Mouse (Mus musculus) heart, embryonic 10.5 days (tissue): ENCODE measurements at regions not wholly inside any gene's neighbourhood (a gene's known extent, or its start where the extent isn't known, plus 50 kb on each side); places are given as distances from the start of the nearest gene placed in this dataset.

Experiments used
- DNase-seq: peaks from one replicate; pipeline ENCODE4 v3.0.0-alpha.2; 2017; ENCODE audit warnings: low spot score
- H3K27ac ChIP-seq: fragments of 300-500 bp; sonication (generic); 2 replicates; pipeline ENCODE4 v1.5.1; 2016; ENCODE audit warnings: mild to moderate bottlenecking
- H3K27me3 ChIP-seq: fragments of 300-500 bp; sonication (generic); 2 replicates; pipeline ENCODE4 v1.6.1; 2016; ENCODE audit warnings: mild to moderate bottlenecking; ENCODE audit not compliant: poor library complexity, insufficient read depth, severe bottlenecking
- H3K36me3 ChIP-seq: fragments of 300-500 bp; sonication (generic); 2 replicates; pipeline ENCODE4 v1.6.1; 2016; ENCODE audit warnings: mild to moderate bottlenecking, moderate library complexity
- H3K4me1 ChIP-seq: fragments of 300-500 bp; sonication (generic); 2 replicates; pipeline ENCODE4 v1.6.1; 2016; ENCODE audit warnings: mild to moderate bottlenecking
- H3K4me3 ChIP-seq: fragments of 300-500 bp; sonication (generic); 2 replicates; pipeline ENCODE4 v1.5.1; 2016; ENCODE audit warnings: mild to moderate bottlenecking, moderate library complexity
- H3K9me3 ChIP-seq: fragments of 300-500 bp; sonication (generic); 2 replicates; pipeline ENCODE4 v1.6.1; 2016; ENCODE audit warnings: mild to moderate bottlenecking, moderate library complexity
- WGBS: fragments of 180-500 bp; shearing (Covaris S2); methylation state at CpG from one replicate; pipeline ENCODE4 v1.1.7; 2016; 5-methylcytosine and 5-hydroxymethylcytosine counted together

DNA sequence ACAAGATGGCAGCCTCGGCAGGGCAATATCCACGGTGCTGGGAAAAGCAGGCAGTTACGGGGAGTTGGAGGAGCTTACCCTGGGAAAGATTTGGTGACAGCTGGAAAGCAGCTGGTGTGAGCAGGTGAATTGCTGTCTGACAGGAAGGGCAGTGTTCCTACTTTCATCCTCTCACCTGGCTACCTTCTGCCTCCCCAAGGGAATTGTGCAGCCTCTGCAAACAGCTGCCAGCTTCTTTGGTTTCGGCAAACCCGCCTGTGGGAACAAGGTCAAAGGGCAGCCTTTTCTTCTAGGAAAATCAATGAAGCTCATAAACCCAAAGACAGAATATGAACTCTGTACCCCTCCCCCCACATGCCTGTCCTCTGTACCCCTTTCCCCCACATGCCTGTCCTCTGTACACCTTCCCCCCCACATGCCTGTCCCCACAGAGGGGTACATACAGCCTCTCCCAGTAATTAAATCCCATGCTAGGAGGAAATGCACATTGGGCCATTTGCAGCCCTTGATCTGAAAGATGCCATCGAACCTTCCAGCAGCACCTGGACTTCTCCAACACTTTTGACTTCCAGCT, 102.3 kb upstream of the Xylt1 start:
- Histone ChIP-seq H3K4me1 (no peaks in the 10 kb centered on the region), H3K27me3 (no peaks in the 10 kb centered on the region), H3K36me3 (no peaks in the 10 kb centered on the region), H3K4me3 (no peak overlapping the region), H3K27ac (no peak overlapping the region), H3K9me3 (no peaks in the 10 kb centered on the region)
- 74% methylated on average over 6 of the region's 6 CpGs for WGBS
- DNase-seq: no peak

DNA sequence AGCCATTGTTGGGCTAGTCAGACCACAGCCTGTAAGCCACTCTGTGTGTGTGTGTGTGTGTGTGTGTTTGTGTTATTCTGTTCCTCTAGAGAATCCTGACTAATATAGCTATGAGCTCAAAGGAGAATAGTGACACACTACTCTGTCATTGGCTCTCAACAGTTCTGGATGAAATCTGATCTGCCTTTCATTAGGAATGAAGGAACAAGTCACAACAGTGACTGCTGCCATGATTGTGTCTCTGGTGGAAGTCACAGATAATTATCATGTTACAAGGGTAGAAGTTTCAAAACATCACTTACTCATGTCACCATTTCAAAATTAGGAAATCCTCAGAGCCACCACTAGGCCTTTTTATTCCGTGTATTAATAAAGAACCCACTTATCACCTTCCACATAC, 98.6 kb upstream of the Xylt1 start:
- no peak overlapping the region for H3K4me3 ChIP-seq
- H3K9me3 ChIP-seq: no peaks in the 10 kb centered on the region
- H3K36me3 ChIP-seq: no peaks in the 10 kb centered on the region
- DNase-seq: no peak
- 73% methylated on average over 1 of the region's 1 CpGs for WGBS
- H3K27me3 ChIP-seq: no peaks in the 10 kb centered on the region
- H3K27ac ChIP-seq: no peak overlapping the region
- no peaks in the 10 kb centered on the region for H3K4me1 ChIP-seq

DNA sequence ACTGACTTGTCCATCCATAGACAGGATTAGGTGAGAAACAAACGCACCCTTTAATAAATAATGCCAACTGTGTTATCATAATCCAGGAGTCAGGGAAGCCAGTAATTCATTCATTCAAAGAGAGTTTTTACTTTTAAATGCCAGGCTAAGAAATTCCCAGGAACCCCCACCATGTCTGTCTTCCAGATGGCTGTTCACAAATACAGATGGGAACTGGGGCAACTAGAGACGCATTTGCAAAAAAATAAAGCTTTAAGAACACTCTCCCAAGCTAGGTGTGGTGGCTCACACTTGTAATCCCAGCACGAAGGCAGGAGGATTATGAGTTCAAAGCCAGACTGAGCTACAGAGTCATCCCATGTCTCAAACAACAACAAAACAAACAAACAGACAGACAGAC, 95.6 kb upstream of the Xylt1 start:
- Histone ChIP-seq H3K36me3 (no peaks in the 10 kb centered on the region), H3K27ac (no peak overlapping the region), H3K4me3 (no peak overlapping the region), H3K4me1 (no peaks in the 10 kb centered on the region), H3K27me3 (no peaks in the 10 kb centered on the region), H3K9me3 (no peaks in the 10 kb centered on the region)
- no peak for DNase-seq
- 79% methylated on average over 3 of the region's 3 CpGs for WGBS

DNA sequence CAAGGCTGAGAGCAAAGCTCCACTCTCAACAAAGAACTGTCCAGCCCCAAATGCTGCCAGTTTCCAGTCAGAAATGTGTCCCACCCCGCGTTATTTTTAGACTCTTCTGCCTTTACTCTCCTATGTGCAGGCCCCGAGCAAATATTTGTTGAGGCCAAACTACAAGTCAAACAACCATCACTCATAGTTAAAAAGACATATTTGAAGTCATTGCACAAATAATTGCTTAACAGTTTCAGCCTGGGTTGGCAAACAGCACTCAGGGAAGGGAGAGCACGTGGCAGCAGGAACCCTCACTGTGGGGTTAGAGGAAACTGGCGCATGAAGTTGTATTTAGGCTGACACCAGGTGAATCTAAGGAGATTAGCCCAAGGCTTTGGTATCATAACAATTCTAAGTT, 94.8 kb upstream of the Xylt1 start:
- H3K4me3 ChIP-seq: no peak overlapping the region
- H3K36me3 ChIP-seq: no peaks in the 10 kb centered on the region
- no peak overlapping the region for H3K27ac ChIP-seq
- no peaks in the 10 kb centered on the region for H3K27me3 ChIP-seq
- H3K4me1 ChIP-seq: no peaks in the 10 kb centered on the region
- WGBS: 75% methylated on average over 5 of the region's 5 CpGs
- no peak for DNase-seq
- H3K9me3 ChIP-seq: no peaks in the 10 kb centered on the region

DNA sequence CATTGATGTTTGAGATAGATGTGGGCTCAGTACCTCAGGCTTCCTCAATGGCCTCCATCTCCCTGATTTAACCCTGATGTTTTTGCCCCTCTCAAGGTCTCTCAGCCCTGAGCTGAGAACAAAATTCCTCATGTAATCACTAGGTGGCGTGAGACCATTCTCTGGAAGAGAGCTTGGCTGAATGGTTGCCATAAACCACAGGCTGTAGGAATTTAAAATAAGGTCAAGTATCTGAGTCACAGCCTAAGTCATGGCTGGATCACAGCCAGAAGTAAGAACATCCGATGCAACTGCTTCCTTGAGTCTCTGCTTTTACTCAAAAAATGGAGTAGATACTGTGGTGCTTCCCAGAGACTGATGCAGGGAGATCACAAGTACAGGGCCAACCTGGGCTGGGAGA, 77.1 kb upstream of the Xylt1 start:
- Histone ChIP-seq H3K36me3 (no peaks in the 10 kb centered on the region), H3K4me1 (no peaks in the 10 kb centered on the region), H3K27ac (no peak overlapping the region), H3K27me3 (no peaks in the 10 kb centered on the region), H3K4me3 (no peak overlapping the region), H3K9me3 (no peaks in the 10 kb centered on the region)
- 37% methylated on average over 2 of the region's 2 CpGs for WGBS
- no peak for DNase-seq

DNA sequence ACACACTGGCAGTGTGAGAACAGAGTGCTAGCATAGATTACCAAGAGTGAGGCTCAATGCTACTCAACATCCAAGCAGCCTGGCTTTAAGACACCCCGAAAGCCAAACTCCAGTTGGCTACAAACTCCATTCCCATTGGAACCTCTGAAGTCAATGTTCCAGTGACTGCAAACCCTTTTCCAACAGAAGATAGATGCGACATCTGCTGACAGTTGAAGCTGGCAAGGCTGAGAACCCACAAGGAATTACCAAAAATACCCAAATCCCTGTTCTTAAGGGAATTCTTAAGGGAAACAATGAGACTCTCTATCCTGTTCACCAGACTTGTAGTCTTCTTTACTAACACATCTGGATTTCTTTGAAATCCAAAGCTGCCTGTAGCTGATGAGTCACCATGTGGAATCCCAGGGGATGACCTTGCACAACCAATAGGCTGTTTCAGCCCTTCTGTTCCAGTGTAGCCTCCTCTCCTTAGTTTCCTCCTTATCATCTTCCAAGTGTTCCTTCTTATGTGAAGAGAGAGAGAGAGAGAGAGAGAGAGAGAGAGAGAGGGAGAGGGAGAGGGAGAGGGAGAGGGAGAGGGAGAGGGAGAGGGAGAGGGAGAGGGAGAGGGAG, 70.1 kb upstream of the Xylt1 start:
- no peak overlapping the region for H3K4me3 ChIP-seq
- no peaks in the 10 kb centered on the region for H3K36me3 ChIP-seq
- no peaks in the 10 kb centered on the region for H3K27me3 ChIP-seq
- H3K27ac ChIP-seq: no peak overlapping the region
- H3K9me3 ChIP-seq: no peaks in the 10 kb centered on the region
- 83% methylated on average over 2 of the region's 2 CpGs for WGBS
- no peaks in the 10 kb centered on the region for H3K4me1 ChIP-seq
- no peak for DNase-seq

DNA sequence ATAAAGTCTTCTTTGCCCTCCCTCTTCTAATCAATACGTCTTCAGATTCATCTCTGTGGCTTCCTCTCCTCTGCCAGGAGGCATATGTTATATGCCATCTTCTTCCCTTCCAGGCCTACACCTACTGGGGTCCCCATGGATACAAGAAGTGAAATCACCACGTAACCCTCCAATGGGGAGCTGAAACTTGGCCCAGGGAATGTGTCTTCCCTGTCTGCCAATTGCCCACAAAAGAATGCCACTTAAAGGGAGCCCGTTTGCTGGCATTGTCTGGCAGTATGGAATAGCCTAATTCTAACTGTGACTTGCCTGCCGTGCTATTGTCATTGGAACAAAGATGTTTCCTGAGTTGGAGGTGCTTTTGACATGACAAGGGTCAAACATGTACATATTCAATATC, 69.5 kb upstream of the Xylt1 start:
- no peak for DNase-seq
- no peak overlapping the region for H3K4me3 ChIP-seq
- H3K36me3 ChIP-seq: no peaks in the 10 kb centered on the region
- H3K27ac ChIP-seq: no peak overlapping the region
- H3K9me3 ChIP-seq: no peaks in the 10 kb centered on the region
- H3K27me3 ChIP-seq: no peaks in the 10 kb centered on the region
- no peaks in the 10 kb centered on the region for H3K4me1 ChIP-seq
- WGBS: 70% methylated on average over 4 of the region's 4 CpGs

DNA sequence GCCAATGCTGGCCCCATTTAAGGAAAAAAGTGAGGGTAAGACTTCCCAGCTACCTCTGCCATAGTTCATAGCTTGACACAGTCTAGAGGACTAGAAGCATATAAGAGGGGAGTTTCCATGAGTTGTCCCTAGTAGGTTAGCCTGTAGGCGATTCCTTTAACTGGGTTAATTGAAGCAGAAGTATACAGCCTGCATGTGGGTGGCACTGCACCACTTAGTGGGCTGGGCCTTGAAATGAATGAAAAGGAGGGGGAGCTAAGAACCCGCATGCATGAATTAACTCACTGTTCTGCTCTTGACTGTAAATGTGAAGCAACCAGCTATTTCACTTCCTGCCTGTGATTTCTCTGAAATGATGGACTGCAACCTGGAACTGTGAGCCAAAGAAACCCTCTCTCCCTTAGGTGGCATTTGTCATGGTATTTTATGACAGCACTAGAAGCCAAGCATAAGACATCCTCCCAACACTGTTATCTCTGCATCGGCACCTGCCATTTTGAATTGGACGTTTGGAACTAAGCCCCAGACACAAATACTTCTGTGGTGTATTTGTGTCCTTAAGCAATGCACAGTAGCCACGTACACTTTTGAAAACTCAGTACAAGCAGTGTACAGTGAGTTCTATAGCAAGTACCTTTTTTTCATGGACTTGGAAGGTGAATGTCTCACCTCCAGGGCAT, 64.5 kb upstream of the Xylt1 start:
- WGBS: 73% methylated on average over 5 of the region's 5 CpGs
- no peak for DNase-seq
- no peak overlapping the region for H3K27ac ChIP-seq
- H3K4me1 ChIP-seq: no peaks in the 10 kb centered on the region
- no peak overlapping the region for H3K4me3 ChIP-seq
- H3K36me3 ChIP-seq: no peaks in the 10 kb centered on the region
- no peaks in the 10 kb centered on the region for H3K27me3 ChIP-seq
- H3K9me3 ChIP-seq: no peaks in the 10 kb centered on the region

DNA sequence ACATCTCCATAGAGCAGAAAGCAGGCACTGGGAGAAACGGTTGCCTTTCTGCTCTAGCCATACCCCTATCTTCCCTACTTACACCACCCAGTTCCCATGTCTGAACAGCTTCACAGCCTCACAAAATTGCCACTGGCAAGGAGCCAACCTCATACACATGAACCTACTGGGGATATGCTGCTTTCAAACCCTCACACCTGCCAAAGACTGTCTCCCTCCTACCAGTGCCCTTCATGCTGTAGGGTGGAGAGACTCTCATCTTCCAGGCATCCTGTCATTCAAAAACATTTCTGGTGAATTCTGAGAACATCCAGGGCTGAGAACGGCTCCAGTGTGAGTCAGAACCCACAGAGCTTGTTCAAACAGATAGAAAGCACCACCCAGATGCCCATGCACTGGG, 63.4 kb upstream of the Xylt1 start:
- Histone ChIP-seq H3K9me3 (no peaks in the 10 kb centered on the region), H3K36me3 (no peaks in the 10 kb centered on the region), H3K27ac (no peak overlapping the region), H3K4me1 (no peaks in the 10 kb centered on the region), H3K27me3 (no peaks in the 10 kb centered on the region), H3K4me3 (no peak overlapping the region)
- DNase-seq: no peak
- 77% methylated on average over 2 of the region's 2 CpGs for WGBS

DNA sequence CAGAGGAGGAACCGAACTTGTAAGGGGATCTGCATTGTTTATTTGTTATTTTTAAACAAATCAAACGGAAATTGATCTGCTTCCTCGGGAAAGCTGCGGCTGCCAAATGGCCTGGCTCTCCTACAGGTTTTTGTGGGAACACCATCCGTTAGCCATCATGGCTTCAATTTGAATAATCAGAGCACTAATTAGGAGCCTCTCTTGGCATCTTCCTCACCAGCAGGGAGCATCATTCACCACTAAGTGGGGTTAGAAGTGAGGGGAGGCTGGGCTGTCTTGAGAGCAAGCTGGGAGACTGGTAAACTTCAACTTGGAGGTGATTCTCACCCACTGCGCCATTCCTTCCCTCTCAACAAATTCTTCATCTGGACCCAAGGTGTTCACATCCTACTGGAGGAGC, 60.2 kb upstream of the Xylt1 start:
- H3K27ac ChIP-seq: no peak overlapping the region
- no peaks in the 10 kb centered on the region for H3K36me3 ChIP-seq
- H3K4me1 ChIP-seq: no peaks in the 10 kb centered on the region
- no peak for DNase-seq
- no peaks in the 10 kb centered on the region for H3K9me3 ChIP-seq
- no peak overlapping the region for H3K4me3 ChIP-seq
- 44% methylated on average over 6 of the region's 6 CpGs for WGBS
- no peaks in the 10 kb centered on the region for H3K27me3 ChIP-seq
